Mouse (Mus musculus) embryonic facial prominence, embryonic 13.5 days (tissue): ENCODE data around the gene Eif6. TPM values are rescaled to one million over a fixed set of nuclear protein-coding genes. Genes with fewer than 3 reads are reported as not detected.

Experiments used
- ATAC-seq: fragments of 200-750 bp; cut with Nextera tagmentation; 2 replicates; pipeline ENCODE4 v1.8.0; 2017; ENCODE audit warnings: low read depth; ENCODE audit not compliant: insufficient number of reproducible peaks, insufficient read depth, low FRiP score, low TSS enrichment
- H3K27ac ChIP-seq: fragments of 300-500 bp; sonication (generic); 2 replicates; pipeline ENCODE4 v1.5.1; 2015; ENCODE audit warnings: moderate library complexity, mild to moderate bottlenecking, inconsistent platforms
- H3K27me3 ChIP-seq: fragments of 300-500 bp; sonication (generic); 2 replicates; pipeline ENCODE4 v1.6.1; 2015; ENCODE audit warnings: mild to moderate bottlenecking, inconsistent platforms
- H3K36me3 ChIP-seq: fragments of 300-500 bp; sonication (generic); 2 replicates; pipeline ENCODE4 v1.6.1; 2015; ENCODE audit warnings: mild to moderate bottlenecking, inconsistent platforms
- H3K4me1 ChIP-seq: fragments of 300-500 bp; sonication (generic); 2 replicates; pipeline ENCODE4 v1.6.1; 2015; ENCODE audit warnings: inconsistent platforms
- H3K4me2 ChIP-seq: fragments of 300-500 bp; sonication (generic); 2 replicates; pipeline ENCODE4 v1.6.1; 2015; ENCODE audit warnings: moderate library complexity, mild to moderate bottlenecking, inconsistent platforms
- H3K4me3 ChIP-seq: fragments of 300-500 bp; sonication (generic); 2 replicates; pipeline ENCODE4 v1.5.1; 2015; ENCODE audit warnings: mild to moderate bottlenecking, inconsistent platforms
- H3K9ac ChIP-seq: fragments of 300-500 bp; sonication (generic); 2 replicates; pipeline ENCODE4 v1.6.1; 2015; ENCODE audit warnings: mild to moderate bottlenecking, inconsistent platforms
- H3K9me3 ChIP-seq: fragments of 300-500 bp; sonication (generic); 2 replicates; pipeline ENCODE4 v1.6.1; 2016; ENCODE audit warnings: inconsistent platforms
- WGBS: fragments of 180-500 bp; shearing (Covaris S2); methylation state at CpG from one replicate; pipeline ENCODE4 v1.1.7; 2015; ENCODE audit warnings: mixed read lengths; 5-methylcytosine and 5-hydroxymethylcytosine counted together
- polyA plus RNA-seq: library from polyadenylated mRNA; unstranded; fragments of >200 nt; fragmentation: Nextera tagmentation; extraction: Ambion mirVana; gene quantifications from 2 replicates; pipeline ENCODE4 v1.2.1, GENCODE M21; 2015

The Eif6 gene
- polyA plus RNA-seq = 174 and 201 TPM in 2 replicates

- H3K36me3 ChIP-seq = peaks cover 22% of the 10 kb centered on the region
- peak within 1 kb of the TSS; percentile 92 for H3K4me2 ChIP-seq
- H3K4me3 ChIP-seq = peak within 1 kb of the TSS; percentile 91
- 3% methylated on average over 27 of the region's 27 CpGs for WGBS
- ATAC-seq = peak; percentile 82
- H3K9me3 ChIP-seq = no peaks in the 10 kb centered on the region
- H3K9ac ChIP-seq = peak within 1 kb of the TSS; percentile 89
- peak within 1 kb of the TSS; percentile 88 for H3K27ac ChIP-seq
- H3K27me3 ChIP-seq = no peaks in the 10 kb centered on the region
- H3K4me1 ChIP-seq = peaks cover 19% of the 10 kb centered on the region
Observed at GRCm38 (mm10) chr2:155826630-155827424, at the start of gene Eif6. Gene Eif6 (minus strand): TSS chr2:155826925.

GRCm38 (mm10) chr2:155873636-155874035, 46.9 kb upstream of the Eif6 start:
- H3K4me1 ChIP-seq = peaks cover 18% of the 10 kb centered on the region
- no peak overlapping the region for H3K4me2 ChIP-seq
- WGBS = 78% methylated on average over 6 of the region's 6 CpGs

GRCm38 (mm10) chr2:155872930-155873507, 46.3 kb upstream of the Eif6 start:
- H3K4me2 ChIP-seq = no peak overlapping the region
- ATAC-seq = no peak; the same call in 1 of the 2 replicates

More at GRCm38 (mm10) chr2:155873636-155874035, 46.9 kb upstream of the Eif6 start:
- peak overlapping the region; percentile 41 for H3K27ac ChIP-seq
- H3K27me3 ChIP-seq = no peaks in the 10 kb centered on the region
- no peak for ATAC-seq
- no peak overlapping the region for H3K9ac ChIP-seq
- no peak overlapping the region for H3K4me3 ChIP-seq
- peaks cover 48% of the 10 kb centered on the region for H3K36me3 ChIP-seq
- no peaks in the 10 kb centered on the region for H3K9me3 ChIP-seq

GRCm38 (mm10) chr2:155872486-155872885, 45.8 kb upstream of the Eif6 start:
- H3K27me3 ChIP-seq = no peaks in the 10 kb centered on the region
- H3K36me3 ChIP-seq = peaks cover 58% of the 10 kb centered on the region
- peaks cover 18% of the 10 kb centered on the region for H3K4me1 ChIP-seq
- ATAC-seq = no peak
- 81% methylated on average over 8 of the region's 8 CpGs for WGBS
- H3K9me3 ChIP-seq = no peaks in the 10 kb centered on the region
- H3K27ac ChIP-seq = no peak overlapping the region
- H3K9ac ChIP-seq = no peak overlapping the region
- no peak overlapping the region for H3K4me3 ChIP-seq
- H3K4me2 ChIP-seq = no peak overlapping the region

More at GRCm38 (mm10) chr2:155872930-155873507, 46.3 kb upstream of the Eif6 start:
- H3K9me3 ChIP-seq = no peaks in the 10 kb centered on the region
- no peaks in the 10 kb centered on the region for H3K27me3 ChIP-seq
- 57% methylated on average over 10 of the region's 10 CpGs for WGBS
- no peak overlapping the region for H3K9ac ChIP-seq
- peak overlapping the region; percentile 41 for H3K27ac ChIP-seq
- H3K36me3 ChIP-seq = peaks cover 52% of the 10 kb centered on the region
- H3K4me3 ChIP-seq = no peak overlapping the region
- H3K4me1 ChIP-seq = peaks cover 18% of the 10 kb centered on the region

GRCm38 (mm10) chr2:155869772-155870171, 43.0 kb upstream of the Eif6 start:
- H3K4me2 ChIP-seq = no peak overlapping the region
- peaks cover 45% of the 10 kb centered on the region for H3K36me3 ChIP-seq
- no peak overlapping the region for H3K4me3 ChIP-seq
- no peak overlapping the region for H3K9ac ChIP-seq
- H3K27me3 ChIP-seq = no peaks in the 10 kb centered on the region
- 74% methylated on average over 5 of the region's 5 CpGs for WGBS
- H3K4me1 ChIP-seq = peaks cover 18% of the 10 kb centered on the region
- H3K27ac ChIP-seq = no peak overlapping the region
- no peak for ATAC-seq
- no peaks in the 10 kb centered on the region for H3K9me3 ChIP-seq

GRCm38 (mm10) chr2:155868320-155868719, 41.6 kb upstream of the Eif6 start:
- ATAC-seq = no peak
- H3K27me3 ChIP-seq = no peaks in the 10 kb centered on the region
- H3K4me3 ChIP-seq = no peak overlapping the region
- H3K9ac ChIP-seq = no peak overlapping the region
- no peak overlapping the region for H3K27ac ChIP-seq
- H3K4me2 ChIP-seq = no peak overlapping the region
- peaks cover 13% of the 10 kb centered on the region for H3K4me1 ChIP-seq
- WGBS = 89% methylated on average over 8 of the region's 8 CpGs
- H3K9me3 ChIP-seq = no peaks in the 10 kb centered on the region
- H3K36me3 ChIP-seq = peaks cover 44% of the 10 kb centered on the region

- Histone ChIP-seq H3K36me3 (peaks cover 30% of the 10 kb centered on the region), H3K4me2 (0 out of 2 replicates have a peak overlapping the region, but pooled peaks have one; percentile 5), H3K9me3 (no peaks in the 10 kb centered on the region), H3K27ac (no peak overlapping the region), H3K4me3 (no peak overlapping the region), H3K27me3 (no peaks in the 10 kb centered on the region), H3K4me1 (peaks cover 5% of the 10 kb centered on the region), H3K9ac (no peak overlapping the region)
- 53% methylated on average over 11 of the region's 11 CpGs for WGBS
- no peak for ATAC-seq
Observed at GRCm38 (mm10) chr2:155863301-155863867, 36.7 kb upstream of the Eif6 start.

- Histone ChIP-seq H3K9ac (no peak overlapping the region), H3K27ac (no peak overlapping the region), H3K4me3 (no peak overlapping the region), H3K9me3 (no peaks in the 10 kb centered on the region), H3K27me3 (no peaks in the 10 kb centered on the region), H3K4me1 (peaks cover 5% of the 10 kb centered on the region), H3K4me2 (0 out of 2 replicates have a peak overlapping the region, but pooled peaks have one; percentile 5), H3K36me3 (peaks cover 27% of the 10 kb centered on the region)
- WGBS = 69% methylated on average over 13 of the region's 13 CpGs
- no peak for ATAC-seq
Observed at GRCm38 (mm10) chr2:155862573-155863300, 36.0 kb upstream of the Eif6 start.

GRCm38 (mm10) chr2:155861581-155861980, 34.9 kb upstream of the Eif6 start:
- no peak overlapping the region for H3K9ac ChIP-seq
- H3K36me3 ChIP-seq = peaks cover 22% of the 10 kb centered on the region
- ATAC-seq = no peak
- H3K4me2 ChIP-seq = no peak overlapping the region
- WGBS = 93% methylated on average over 6 of the region's 6 CpGs
- H3K9me3 ChIP-seq = no peaks in the 10 kb centered on the region
- no peak overlapping the region for H3K27ac ChIP-seq
- H3K27me3 ChIP-seq = no peaks in the 10 kb centered on the region
- H3K4me1 ChIP-seq = peaks cover 5% of the 10 kb centered on the region
- H3K4me3 ChIP-seq = no peak overlapping the region

GRCm38 (mm10) chr2:155860102-155860501, 33.4 kb upstream of the Eif6 start:
- Histone ChIP-seq H3K4me3 (no peak overlapping the region), H3K9me3 (no peaks in the 10 kb centered on the region), H3K4me1 (peaks cover 5% of the 10 kb centered on the region), H3K9ac (no peak overlapping the region), H3K27me3 (no peaks in the 10 kb centered on the region), H3K36me3 (peaks cover 29% of the 10 kb centered on the region), H3K27ac (no peak overlapping the region), H3K4me2 (no peak overlapping the region)
- 82% methylated on average over 7 of the region's 7 CpGs for WGBS
- ATAC-seq = no peak

GRCm38 (mm10) chr2:155852536-155852935, 25.8 kb upstream of the Eif6 start:
- H3K4me1 ChIP-seq = no peaks in the 10 kb centered on the region
- H3K27me3 ChIP-seq = no peaks in the 10 kb centered on the region
- H3K4me2 ChIP-seq = no peak overlapping the region
- H3K9ac ChIP-seq = no peak overlapping the region
- no peaks in the 10 kb centered on the region for H3K9me3 ChIP-seq
- H3K4me3 ChIP-seq = no peak overlapping the region
- peaks cover 72% of the 10 kb centered on the region for H3K36me3 ChIP-seq
- ATAC-seq = no peak
- H3K27ac ChIP-seq = no peak overlapping the region
- 71% methylated on average over 5 of the region's 5 CpGs for WGBS
